Mouse (Mus musculus) limb, embryonic 11.5 days (tissue): ENCODE measurements around the gene Ap2a1. TPM values are rescaled to one million over a fixed set of nuclear protein-coding genes. Genes with fewer than 3 reads are reported as not detected.
A peak's percentile ranks its signal among the peaks of the same experiment; 100 is the strongest.

ENCODE experiments used
- ATAC-seq: fragments of 200-750 bp; cut with Nextera tagmentation; 2 replicates; pipeline ENCODE4 v1.8.0; 2017; ENCODE audit warnings: low read depth; ENCODE audit not compliant: insufficient number of reproducible peaks, low FRiP score, low TSS enrichment
- DNase-seq: peaks from one replicate; pipeline ENCODE4 v3.0.0-alpha.2; 2015; ENCODE audit warnings: low spot score
- H3K27ac ChIP-seq: fragments of 300-500 bp; sonication (generic); replicated peaks from 2 replicates; pipeline ENCODE4 v1.5.1; 2014; ENCODE audit warnings: low read depth, mild to moderate bottlenecking, low read length
- H3K27me3 ChIP-seq: fragments of 300-500 bp; sonication (generic); 2 replicates; pipeline ENCODE4 v1.6.1; 2014; ENCODE audit warnings: mild to moderate bottlenecking, low read length, mixed read lengths; ENCODE audit not compliant: control insufficient read depth, insufficient read depth
- H3K36me3 ChIP-seq: fragments of 300-500 bp; sonication (generic); 2 replicates; pipeline ENCODE4 v1.6.1; 2014; ENCODE audit warnings: mild to moderate bottlenecking, low read length, moderate library complexity, mixed read lengths; ENCODE audit not compliant: control insufficient read depth, insufficient read depth
- H3K4me1 ChIP-seq: fragments of 300-500 bp; sonication (generic); 2 replicates; pipeline ENCODE4 v1.6.1; 2014; ENCODE audit warnings: low read length, mixed read lengths; ENCODE audit not compliant: control insufficient read depth, insufficient read depth
- H3K4me2 ChIP-seq: fragments of 300-500 bp; sonication (generic); 2 replicates; pipeline ENCODE4 v1.6.1; 2014; ENCODE audit warnings: low read depth, mild to moderate bottlenecking, moderate library complexity; ENCODE audit not compliant: severe bottlenecking
- H3K4me3 ChIP-seq: fragments of 300-500 bp; sonication (generic); 2 replicates; pipeline ENCODE4 v1.5.1; 2014; ENCODE audit warnings: low read depth, low read length
- H3K9ac ChIP-seq: fragments of 300-500 bp; sonication (generic); 2 replicates; pipeline ENCODE4 v1.6.1; 2014; ENCODE audit warnings: mild to moderate bottlenecking, low read length
- H3K9me3 ChIP-seq: fragments of 300-500 bp; sonication (generic); 2 replicates; pipeline ENCODE4 v1.6.1; 2016; ENCODE audit warnings: low read length; ENCODE audit not compliant: control insufficient read depth
- WGBS: fragments of 180-500 bp; shearing (Covaris S2); extraction: QIAGEN DNeasy Blood & Tissue Kit; methylation state at CpG from one replicate; pipeline ENCODE4 v1.1.7; 2014; 5-methylcytosine and 5-hydroxymethylcytosine counted together
- polyA plus RNA-seq: library from polyadenylated mRNA; unstranded; fragments of >200 nt; fragmentation: Nextera tagmentation; extraction: Ambion mirVana; gene quantifications from 2 replicates; pipeline ENCODE4 v1.2.1, GENCODE M21; 2014

Gene Ap2a1
- polyA plus RNA-seq, 1 experiment from 2014 or later: 78.8 TPM

DNA sequence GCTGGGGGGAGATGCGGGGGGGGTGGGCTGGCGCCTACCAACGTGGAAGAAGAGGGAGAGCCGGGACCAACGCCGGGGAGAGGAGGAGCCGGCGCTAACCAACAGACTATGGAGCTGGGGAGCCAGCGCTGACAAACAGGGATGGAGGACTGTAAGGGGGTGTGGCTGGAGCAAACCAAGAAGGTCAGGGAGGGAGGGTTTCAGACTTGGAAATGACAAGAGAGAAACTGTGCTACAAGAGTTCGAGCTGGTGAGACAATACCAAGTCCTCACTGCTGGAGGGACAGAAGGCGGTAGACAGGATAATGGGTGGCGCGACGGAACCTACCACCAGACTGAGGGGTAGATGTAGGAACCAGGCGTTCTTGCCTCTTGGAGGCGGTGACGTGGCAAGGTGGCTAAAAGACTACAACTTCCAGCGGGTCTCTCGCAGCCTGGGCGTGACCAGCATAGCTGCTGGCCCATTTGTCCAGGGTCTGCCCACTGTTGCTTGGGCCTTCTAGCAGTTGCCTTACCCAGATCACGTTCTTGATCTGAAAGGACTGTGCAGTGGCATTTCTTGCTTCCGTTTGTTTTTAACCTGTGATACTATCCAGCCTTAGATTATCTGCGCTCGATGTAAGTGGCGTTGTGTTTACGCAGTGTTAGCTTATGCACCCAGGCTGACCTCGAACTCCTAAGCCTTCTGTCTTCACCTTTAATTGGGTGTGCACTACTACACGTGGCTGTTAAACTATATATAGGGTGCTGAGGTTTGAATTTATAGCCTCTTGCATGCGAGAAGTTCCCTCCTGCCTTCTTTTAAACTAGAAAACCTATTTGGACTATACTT is 59.4 kb downstream of the Ap2a1 start, which contains the start of gene Ptov1:
Ptov1 (minus strand) TSS at position 92 of the 832 bp plus-strand sequence.
- ATAC-seq: peak; percentile 92

DNA sequence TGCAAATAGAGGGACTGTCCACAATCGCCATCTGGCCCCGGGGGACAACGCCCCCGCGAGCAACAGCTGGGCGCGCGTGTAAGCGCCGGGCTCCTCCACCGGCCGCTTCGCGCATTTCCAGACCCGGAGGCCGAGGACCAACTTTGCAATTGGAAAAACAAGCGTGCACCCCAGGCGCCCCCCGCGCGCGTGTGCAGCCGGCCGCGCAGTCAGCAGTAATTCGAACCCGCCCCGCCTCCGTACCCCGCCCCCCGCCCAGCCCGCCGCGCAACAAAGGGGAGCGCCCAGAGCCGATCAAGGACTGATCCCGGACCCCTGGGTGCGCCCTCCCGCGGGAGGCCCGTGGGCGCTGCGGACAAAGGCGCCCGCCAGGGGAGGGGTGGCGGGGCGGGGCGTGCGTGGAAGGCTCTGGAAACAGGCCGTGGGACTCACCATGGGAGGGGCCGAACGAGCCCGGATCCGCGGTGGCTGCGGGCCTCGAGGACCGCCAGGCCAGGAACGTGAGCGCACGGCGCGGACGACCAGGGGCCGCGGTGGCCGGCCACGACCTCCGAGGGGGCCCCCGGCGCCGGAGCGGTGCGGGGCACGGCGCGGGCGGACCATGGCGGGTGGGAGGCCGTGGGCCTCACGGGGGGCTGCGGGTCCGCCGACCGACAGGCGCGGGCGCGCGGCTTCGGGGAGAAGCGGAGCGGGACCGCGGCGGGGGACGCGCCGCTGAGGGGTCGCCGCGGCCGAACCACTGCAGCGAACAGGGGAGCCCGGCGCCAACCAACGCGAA is 60.2 kb downstream of the Ap2a1 start:
- WGBS: under 1% methylated on average over 101 of the region's 108 CpGs
- H3K27me3 ChIP-seq: no peaks in the 10 kb centered on the region
- peak overlapping the region; percentile 100 for H3K27ac ChIP-seq
- no peaks in the 10 kb centered on the region for H3K9me3 ChIP-seq
- peak overlapping the region; percentile 66 for H3K4me3 ChIP-seq
- peak overlapping the region; percentile 88 for H3K9ac ChIP-seq
- DNase-seq (peak; percentile 76), ATAC-seq (peak; percentile 36; the same call in 1 of the 2 replicates)
- peaks cover 24% of the 10 kb centered on the region for H3K4me1 ChIP-seq
- H3K36me3 ChIP-seq: peaks cover 12% of the 10 kb centered on the region; the same call in 1 of the 2 replicates
- H3K4me2 ChIP-seq: peak overlapping the region; percentile 85

More for the DNA sequence above, 59.4 kb downstream of the Ap2a1 start, which contains the start of gene Ptov1:
- Histone ChIP-seq H3K9ac (peak within 1 kb of the TSS; percentile 88), H3K27ac (peak within 1 kb of the TSS; percentile 100), H3K4me2 (peak within 1 kb of the TSS; percentile 85), H3K9me3 (no peaks in the 10 kb centered on the region), H3K36me3 (peaks cover 6% of the 10 kb centered on the region; the same call in 1 of the 2 replicates), H3K4me3 (peak within 1 kb of the TSS; percentile 66), H3K27me3 (no peaks in the 10 kb centered on the region), H3K4me1 (peaks cover 24% of the 10 kb centered on the region)
- peak; percentile 92 for DNase-seq
- 4% methylated on average over 29 of the region's 29 CpGs for WGBS

GRCm38 (mm10) chr7:44868465-44868864 is 60.8 kb downstream of the Ap2a1 start:
- WGBS: 8% methylated on average over 16 of the region's 16 CpGs
- H3K9me3 ChIP-seq: no peaks in the 10 kb centered on the region
- H3K27ac ChIP-seq: no peak overlapping the region
- H3K27me3 ChIP-seq: no peaks in the 10 kb centered on the region
- H3K4me1 ChIP-seq: peaks cover 24% of the 10 kb centered on the region
- peak overlapping the region; percentile 66 for H3K4me3 ChIP-seq
- H3K9ac ChIP-seq: peak overlapping the region; percentile 88
- no peak for ATAC-seq
- H3K4me2 ChIP-seq: peak overlapping the region; percentile 85
- H3K36me3 ChIP-seq: peaks cover 18% of the 10 kb centered on the region; the same call in 1 of the 2 replicates
- DNase-seq: no peak

DNA sequence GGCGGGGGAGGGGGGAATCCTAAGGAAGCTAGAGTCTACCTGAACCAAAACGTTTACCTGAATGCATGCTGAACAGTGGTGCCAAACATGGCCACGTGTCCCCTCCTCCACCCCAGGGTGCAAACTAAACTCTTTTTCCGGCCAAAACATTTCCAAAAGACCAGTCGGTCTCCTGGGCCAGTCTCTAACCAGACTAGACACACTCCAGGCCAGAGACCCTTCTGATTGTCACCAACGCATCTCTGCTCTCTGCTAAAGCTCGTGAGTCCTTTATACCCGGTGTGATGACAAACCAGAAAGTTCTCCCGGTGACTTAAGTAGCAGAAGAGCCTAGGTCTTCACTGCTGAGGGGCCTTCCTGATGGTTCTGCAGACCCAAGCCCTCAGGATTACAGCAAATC is 61.5 kb downstream of the Ap2a1 start:
- ATAC-seq (no peak), DNase-seq (no peak)
- peak overlapping the region; percentile 45 for H3K9ac ChIP-seq
- no peak overlapping the region for H3K27ac ChIP-seq
- WGBS: 61% methylated on average over 9 of the region's 9 CpGs
- H3K9me3 ChIP-seq: no peaks in the 10 kb centered on the region
- peak overlapping the region; percentile 66 for H3K4me3 ChIP-seq
- H3K4me2 ChIP-seq: peak overlapping the region; percentile 85
- peaks cover 24% of the 10 kb centered on the region; the same call in 1 of the 2 replicates for H3K36me3 ChIP-seq
- peaks cover 24% of the 10 kb centered on the region for H3K4me1 ChIP-seq
- no peaks in the 10 kb centered on the region for H3K27me3 ChIP-seq

GRCm38 (mm10) chr7:44867010-44867702 is 62.1 kb downstream of the Ap2a1 start:
- Histone ChIP-seq H3K9me3 (no peaks in the 10 kb centered on the region), H3K4me3 (peak overlapping the region; percentile 66), H3K27me3 (no peaks in the 10 kb centered on the region), H3K9ac (peak overlapping the region; percentile 47), H3K4me2 (peak overlapping the region; percentile 85), H3K4me1 (peaks cover 24% of the 10 kb centered on the region), H3K27ac (no peak overlapping the region), H3K36me3 (peaks cover 29% of the 10 kb centered on the region; the same call in 1 of the 2 replicates)
- ATAC-seq: no peak
- no peak for DNase-seq
- WGBS: 80% methylated on average over 19 of the region's 19 CpGs

GRCm38 (mm10) chr7:44866276-44867009 is 62.9 kb downstream of the Ap2a1 start:
- H3K27me3 ChIP-seq: no peaks in the 10 kb centered on the region
- peaks cover 24% of the 10 kb centered on the region for H3K4me1 ChIP-seq
- DNase-seq (no peak), ATAC-seq (no peak)
- no peaks in the 10 kb centered on the region for H3K9me3 ChIP-seq
- peak overlapping the region; percentile 10; the same call in 1 of the 2 replicates for H3K4me2 ChIP-seq
- peaks cover 34% of the 10 kb centered on the region; the same call in 1 of the 2 replicates for H3K36me3 ChIP-seq
- no peak overlapping the region for H3K27ac ChIP-seq
- 75% methylated on average over 15 of the region's 15 CpGs for WGBS
- H3K4me3 ChIP-seq: no peak overlapping the region
- H3K9ac ChIP-seq: no peak overlapping the region

DNA sequence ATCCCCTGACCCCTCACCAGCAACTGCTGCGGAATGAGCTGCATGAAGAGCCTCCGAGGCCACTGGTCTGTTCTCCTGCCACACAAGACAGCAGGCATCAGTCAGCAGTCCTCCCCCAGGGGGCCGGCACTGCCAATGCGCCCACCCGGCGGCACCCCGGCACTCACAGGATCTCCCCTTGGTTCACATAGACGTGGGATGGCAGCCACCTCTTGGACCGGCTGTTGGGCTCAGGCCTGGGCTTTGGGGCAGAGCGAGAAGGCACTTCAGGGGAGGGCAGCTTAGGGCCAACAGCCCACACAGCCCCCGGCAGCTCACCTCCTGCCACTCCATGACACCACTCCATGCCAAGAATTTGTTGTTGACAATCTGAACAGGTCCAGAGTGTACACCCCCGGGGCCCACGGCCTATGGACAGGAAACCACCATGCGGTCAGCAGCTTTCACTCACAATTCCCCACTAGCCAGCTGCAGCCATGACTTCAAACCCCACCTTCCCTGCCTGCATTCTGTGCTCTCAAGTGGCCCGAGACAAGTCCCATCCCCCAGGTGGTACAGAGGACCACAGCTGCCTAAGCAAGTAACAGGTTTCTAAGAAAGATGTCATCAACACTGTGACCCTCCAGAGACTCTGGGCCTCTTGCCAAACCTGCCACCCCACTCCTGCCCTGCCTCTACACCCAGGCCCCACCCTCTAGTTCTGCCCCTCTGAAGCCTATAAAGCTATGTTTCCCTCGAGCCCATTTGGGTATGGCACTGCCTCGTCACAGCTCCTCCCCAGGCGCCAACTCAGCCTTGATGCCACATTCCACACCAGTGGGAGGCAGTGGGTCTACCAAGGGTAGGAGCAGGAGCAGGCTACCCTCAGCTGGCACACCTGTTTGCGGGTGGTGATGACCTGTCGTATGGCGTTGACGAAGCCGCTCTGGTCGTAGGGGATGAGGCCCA is 64.4 kb downstream of the Ap2a1 start:
- Histone ChIP-seq H3K4me1 (peaks cover 28% of the 10 kb centered on the region), H3K4me3 (no peak overlapping the region), H3K9ac (no peak overlapping the region), H3K9me3 (no peaks in the 10 kb centered on the region), H3K27ac (no peak overlapping the region), H3K27me3 (no peaks in the 10 kb centered on the region), H3K4me2 (no peak overlapping the region), H3K36me3 (peaks cover 36% of the 10 kb centered on the region; the same call in 1 of the 2 replicates)
- no peak for DNase-seq
- no peak for ATAC-seq
- 82% methylated on average over 24 of the region's 24 CpGs for WGBS
